Mouse (Mus musculus) testis, adult 2 months (tissue): ENCODE results near the gene Ppp2r5c.

Experiments
- CTCF ChIP-seq: fragments of 200-500 bp; IDR thresholded peaks from 2 replicates; pipeline ENCODE4 v1.5.1; 2012; ENCODE audit warnings: low read depth, mild to moderate bottlenecking, inconsistent platforms, low read length, moderate library complexity; ENCODE audit not compliant: control insufficient read depth, insufficient read depth, insufficient replicate concordance
- POLR2A ChIP-seq: fragments of 200-500 bp; IDR thresholded peaks from 2 replicates; pipeline ENCODE4 v1.6.1; 2012; ENCODE audit warnings: low read depth, mild to moderate bottlenecking, inconsistent platforms, low read length, moderate library complexity; ENCODE audit not compliant: control insufficient read depth

GRCm38 (mm10) chr12:110479268-110479667, 32.3 kb downstream of the Ppp2r5c start:
- no peak for TF ChIP-seq POLR2A
- TF ChIP-seq CTCF, result no peak
